Comparison of ENCODE assay signal across 9 mouse cellular contexts in genomic region chr3:100462235-100463083, GRCm38 (mm10). TPM values are rescaled to one million over a fixed set of nuclear protein-coding genes. Genes with fewer than 3 reads are reported as not detected.
DNase-seq lines count a peak whose midpoint lies in the region; ATAC-seq lines count a peak whose summit lies in the region.
"Had no signal": no experiment of that assay in that cellular context is flagged by ENCODE, and none has a peak within 500 bp of the region (broad histone marks: within the 10 kb centered on the region; RNA-seq: fewer than 3 reads in every experiment).

No protein-coding gene starts in this region.

- peak; percentile 24 for DNase-seq in forebrain, embryonic 10.5 days (ENCODE audit: extremely low spot score, low spot score)
- no peak for DNase-seq in embryonic facial prominence, embryonic 10.5 days (ENCODE audit: low spot score)
- DNase-seq in intestine, embryonic 14.5 days (ENCODE audit: low spot score) = peak; percentile 56
- DNase-seq in midbrain, embryonic 10.5 days (ENCODE audit: low spot score) = peak; percentile 33
- DNase-seq in left cerebral cortex, postnatal 36 days (ENCODE audit: low spot score in 2 of 2) = no peak
- DNase-seq in thymus, postnatal 4 days = no peak
- no peak for DNase-seq in gastrocnemius, postnatal 36 days

- WGBS in forebrain, embryonic 10.5 days = 56% methylated on average over 8 of the region's 8 CpGs
- 27% methylated on average over 8 of the region's 8 CpGs for WGBS in forebrain, embryonic 15.5 days
- 67% methylated on average over 8 of the region's 8 CpGs for WGBS in embryonic facial prominence, embryonic 10.5 days
- WGBS in intestine, embryonic 14.5 days = 81% methylated on average over 8 of the region's 8 CpGs
- 55% methylated on average over 8 of the region's 8 CpGs for WGBS in midbrain, embryonic 10.5 days

- no peaks in the 10 kb centered on the region for H3K9me3 ChIP-seq in forebrain, embryonic 10.5 days
- no peaks in the 10 kb centered on the region for H3K9me3 ChIP-seq in forebrain, embryonic 15.5 days
- H3K9me3 ChIP-seq in embryonic facial prominence, embryonic 10.5 days = no peaks in the 10 kb centered on the region
- H3K9me3 ChIP-seq in intestine, embryonic 14.5 days (ENCODE audit: control insufficient read depth, low read length) = no peaks in the 10 kb centered on the region
- no peaks in the 10 kb centered on the region for H3K9me3 ChIP-seq in midbrain, embryonic 10.5 days (replicated peaks)

- H3K4me3 ChIP-seq in forebrain, embryonic 10.5 days = no peak overlapping the region
- H3K4me3 ChIP-seq in forebrain, embryonic 15.5 days = no peak overlapping the region
- H3K4me3 ChIP-seq in embryonic facial prominence, embryonic 10.5 days = no peak overlapping the region
- H3K4me3 ChIP-seq in intestine, embryonic 14.5 days (ENCODE audit: low read depth, low read length) = no peak overlapping the region
- no peak overlapping the region for H3K4me3 ChIP-seq in midbrain, embryonic 10.5 days

- H3K27me3 ChIP-seq in forebrain, embryonic 10.5 days (ENCODE audit: poor library complexity, severe bottlenecking) = no peaks in the 10 kb centered on the region
- no peaks in the 10 kb centered on the region for H3K27me3 ChIP-seq in forebrain, embryonic 15.5 days
- H3K27me3 ChIP-seq in embryonic facial prominence, embryonic 10.5 days (replicated peaks; ENCODE audit: low read depth, poor library complexity, severe bottlenecking) = no peaks in the 10 kb centered on the region
- H3K27me3 ChIP-seq in intestine, embryonic 14.5 days (replicated peaks; ENCODE audit: control insufficient read depth, insufficient read depth, low read length) = no peaks in the 10 kb centered on the region
- no peaks in the 10 kb centered on the region for H3K27me3 ChIP-seq in midbrain, embryonic 10.5 days (ENCODE audit: low read depth, poor library complexity, severe bottlenecking)
- H3K27me3 ChIP-seq: CH12.LX had no signal

- intact Hi-C loops in left cerebral cortex, postnatal 36 days (cut with DNase I) = no loop called here
- intact Hi-C loops in gastrocnemius, postnatal 36 days (cut with DNase I) = no loop called here

- H3K4me2 ChIP-seq in forebrain, embryonic 15.5 days (replicated peaks) = no peak overlapping the region
- H3K4me2 ChIP-seq in intestine, embryonic 14.5 days (ENCODE audit: low read length) = no peak overlapping the region

- H3K9ac ChIP-seq in forebrain, embryonic 15.5 days (replicated peaks) = no peak overlapping the region
- no peak overlapping the region for H3K9ac ChIP-seq in intestine, embryonic 14.5 days (ENCODE audit: low read length)

- H3K27ac ChIP-seq in forebrain, embryonic 10.5 days = peak overlapping the region; percentile 70
- H3K27ac ChIP-seq in forebrain, embryonic 15.5 days (replicated peaks) = no peak overlapping the region
- peak overlapping the region; percentile 70; the same call in 1 of the 2 replicates for H3K27ac ChIP-seq in embryonic facial prominence, embryonic 10.5 days (replicated peaks)
- 0 out of 2 replicates have a peak overlapping the region, but pooled peaks have one; percentile 22 for H3K27ac ChIP-seq in intestine, embryonic 14.5 days (ENCODE audit: low read depth)
- H3K27ac ChIP-seq in midbrain, embryonic 10.5 days (replicated peaks) = peak overlapping the region; percentile 67

- peaks cover 24% of the 10 kb centered on the region for H3K4me1 ChIP-seq in forebrain, embryonic 10.5 days
- H3K4me1 ChIP-seq in forebrain, embryonic 15.5 days = peaks cover 14% of the 10 kb centered on the region
- H3K4me1 ChIP-seq in embryonic facial prominence, embryonic 10.5 days = peaks cover 22% of the 10 kb centered on the region
- H3K4me1 ChIP-seq in intestine, embryonic 14.5 days (replicated peaks; ENCODE audit: control insufficient read depth, insufficient read depth, low read length) = 0 out of 2 replicates have a peak, but pooled peaks cover 10% of the 10 kb centered on the region
- H3K4me1 ChIP-seq in midbrain, embryonic 10.5 days = peaks cover 22% of the 10 kb centered on the region

- no peak; the same call in none of the 2 replicates for ATAC-seq in forebrain, embryonic 15.5 days (replicated peaks)
- ATAC-seq in intestine, embryonic 14.5 days (replicated peaks; ENCODE audit: low FRiP score, low TSS enrichment, low read depth) = peak; percentile 83

- no peaks in the 10 kb centered on the region for H3K36me3 ChIP-seq in forebrain, embryonic 10.5 days (replicated peaks)
- no peaks in the 10 kb centered on the region for H3K36me3 ChIP-seq in forebrain, embryonic 15.5 days
- H3K36me3 ChIP-seq in embryonic facial prominence, embryonic 10.5 days (replicated peaks) = no peaks in the 10 kb centered on the region
- H3K36me3 ChIP-seq in intestine, embryonic 14.5 days (ENCODE audit: control insufficient read depth, insufficient read depth, low read length) = no peaks in the 10 kb centered on the region
- no peaks in the 10 kb centered on the region for H3K36me3 ChIP-seq in midbrain, embryonic 10.5 days

RNA-seq across cellular contexts. Expression of gene Tent5c, which starts 26.7 kb away (rescaled TPM):
- polyA plus RNA-seq in forebrain, embryonic 10.5 days (2016; fragmentation: Nextera tagmentation; extraction: Ambion mirVana) = 1.7 and 2.1 TPM in 2 replicates
- polyA plus RNA-seq in forebrain, embryonic 15.5 days (2015; fragmentation: Nextera tagmentation; extraction: Ambion mirVana) = 3.1 and 3.2 TPM in 2 replicates
- 1.2 and 1.7 TPM in 2 replicates for polyA plus RNA-seq in embryonic facial prominence, embryonic 10.5 days (2016; fragmentation: Nextera tagmentation; extraction: Ambion mirVana)
- 3.8 and 8.0 TPM in 2 replicates for polyA plus RNA-seq in intestine, embryonic 14.5 days (2014; fragmentation: Nextera tagmentation; extraction: Ambion mirVana)
- polyA plus RNA-seq in midbrain, embryonic 10.5 days (2016; fragmentation: Nextera tagmentation; extraction: Ambion mirVana) = 1.6 and 1.8 TPM in 2 replicates
- total RNA-seq in left cerebral cortex, postnatal 36 days (2021) = 1 to 10 TPM; 2.3 to 2.4 TPM
- total RNA-seq in gastrocnemius, postnatal 36 days (2021) = 1 to 10 TPM; 1.4 to 1.8 TPM

Comparison
In these comparisons a context has a peak if more than half of its experiments do, and no peak if none do; other contexts are left out.
1. DNase-seq: peak in forebrain, embryonic 10.5 days (single experiment), intestine, embryonic 14.5 days (single experiment) and midbrain, embryonic 10.5 days (single experiment); none in embryonic facial prominence, embryonic 10.5 days (single experiment), left cerebral cortex, postnatal 36 days (0 of 2), thymus, postnatal 4 days (single experiment) and gastrocnemius, postnatal 36 days (0 of 2).